Mouse (Mus musculus): Measurements from ENCODE around the gene Dhcr7. TPM values are rescaled to one million over a fixed set of nuclear protein-coding genes. Genes with fewer than 3 reads are reported as not detected.

The Dhcr7 gene
- polyA plus RNA-seq, 2 experiments, result 52.7 to 82.8 TPM

GRCm38 (mm10) chr7:143823266-143823605 lies 291 bp downstream of the Dhcr7 start:
- H3K4me3 ChIP-seq (replicated peaks; ENCODE audit: low read length), result peak overlapping the region; percentile 60
- peaks cover 5% of the 10 kb centered on the region for H3K4me1 ChIP-seq (ENCODE audit: control insufficient read depth, insufficient read depth, low read length)
- DNase-seq (ENCODE audit: low spot score) (no peak), ATAC-seq (ENCODE audit: low FRiP score, low read depth) (no peak; the same call in 1 of the 2 replicates)
- H3K27ac ChIP-seq (replicated peaks; ENCODE audit: low read depth, low read length), result peak overlapping the region; percentile 59
- H3K36me3 ChIP-seq (ENCODE audit: control insufficient read depth, insufficient read depth, low read length), result peaks cover 7% of the 10 kb centered on the region
- TF ChIP-seq POLR2A (IDR thresholded peaks at IDR 0.05; ENCODE audit: borderline replicate concordance, extremely low read depth, insufficient read depth, insufficient read length), result no peak
- H3K9ac ChIP-seq (ENCODE audit: low read depth, low read length, severe bottlenecking), result 0 out of 2 replicates have a peak overlapping the region, but pooled peaks have one; percentile 40
- no peaks in the 10 kb centered on the region for H3K27me3 ChIP-seq (ENCODE audit: control insufficient read depth, insufficient read depth, low read length)
- WGBS, result 80% methylated on average over 4 of the region's 4 CpGs
- peak overlapping the region; percentile 63 for H3K4me2 ChIP-seq (replicated peaks; ENCODE audit: low read depth, low read length, severe bottlenecking)
- H3K9me3 ChIP-seq (ENCODE audit: control insufficient read depth, low read length), result no peaks in the 10 kb centered on the region

DNA sequence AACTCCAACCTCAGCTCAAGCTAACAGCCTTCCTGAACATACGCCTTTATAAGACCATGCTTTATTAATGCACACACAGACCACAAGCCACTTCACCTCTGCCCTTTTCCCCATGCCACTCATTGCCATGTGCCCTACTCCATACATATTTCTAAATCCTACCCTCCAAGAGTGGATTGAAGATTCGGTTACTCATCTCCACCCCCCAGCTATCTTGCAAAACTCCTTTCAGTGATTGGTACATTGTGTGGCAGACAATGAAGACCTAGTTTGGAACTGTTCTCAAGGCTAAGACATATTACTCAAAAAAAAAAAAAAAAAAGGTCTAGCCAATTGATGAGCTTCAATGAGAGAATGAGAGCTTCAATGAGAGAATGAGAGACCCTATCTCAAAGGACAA lies 4.0 kb downstream of the Dhcr7 start:
- H3K4me2 ChIP-seq (replicated peaks; ENCODE audit: low read depth, low read length, severe bottlenecking), result no peak overlapping the region
- 86% methylated on average over 2 of the region's 2 CpGs for WGBS
- ATAC-seq (ENCODE audit: low FRiP score, low read depth) (no peak), DNase-seq (ENCODE audit: low spot score) (no peak)
- H3K27ac ChIP-seq (replicated peaks; ENCODE audit: low read depth, low read length), result no peak overlapping the region
- H3K27me3 ChIP-seq (ENCODE audit: control insufficient read depth, insufficient read depth, low read length), result no peaks in the 10 kb centered on the region
- no peaks in the 10 kb centered on the region for H3K36me3 ChIP-seq (ENCODE audit: control insufficient read depth, insufficient read depth, low read length)
- H3K4me3 ChIP-seq (replicated peaks; ENCODE audit: low read length), result no peak overlapping the region
- H3K9me3 ChIP-seq (ENCODE audit: control insufficient read depth, low read length), result no peaks in the 10 kb centered on the region
- H3K4me1 ChIP-seq (ENCODE audit: control insufficient read depth, insufficient read depth, low read length), result peaks cover 12% of the 10 kb centered on the region
- no peak for TF ChIP-seq POLR2A (IDR thresholded peaks at IDR 0.05; ENCODE audit: borderline replicate concordance, extremely low read depth, insufficient read depth, insufficient read length)
- no peak overlapping the region for H3K9ac ChIP-seq (ENCODE audit: low read depth, low read length, severe bottlenecking)

DNA sequence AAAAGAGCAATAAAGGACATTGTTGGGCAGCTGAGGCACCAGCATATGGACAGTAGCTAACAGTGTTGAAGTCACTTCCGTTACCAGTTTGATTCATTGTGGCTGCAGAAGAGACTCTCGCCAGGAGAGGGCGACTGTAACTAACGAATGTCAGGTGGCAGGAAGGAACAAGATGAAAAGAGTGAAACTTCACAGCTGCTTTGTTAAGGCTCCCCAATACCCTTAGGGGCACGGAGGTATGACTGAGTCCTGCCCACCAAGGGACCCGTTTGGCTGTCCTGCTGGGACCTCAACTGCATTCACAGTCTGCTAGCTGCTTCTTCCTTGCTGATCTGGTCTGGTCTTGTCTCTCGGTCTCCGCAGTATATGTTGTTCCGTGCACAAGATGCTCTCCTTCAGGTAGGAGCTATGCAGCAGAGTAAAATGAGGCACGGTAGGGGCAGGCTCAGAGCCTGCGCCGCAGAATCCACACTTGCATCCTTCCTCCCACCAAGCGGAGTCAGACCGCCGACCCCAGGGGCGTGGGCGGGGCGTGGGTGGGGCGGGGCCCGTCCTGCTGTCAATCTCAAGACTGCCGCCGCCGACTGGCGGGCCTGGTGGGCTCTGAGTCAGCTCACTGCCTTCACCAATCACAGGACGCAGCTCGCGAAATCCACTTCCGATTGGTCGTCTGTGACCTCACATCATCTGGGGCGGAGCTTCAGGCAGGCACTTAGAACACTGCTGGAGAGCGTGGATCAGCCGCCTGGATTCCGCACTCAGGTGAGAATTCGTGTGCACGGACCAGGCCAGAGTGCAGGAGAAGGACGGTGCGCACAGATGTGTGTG lies 6.8 kb downstream of the Dhcr7 start:
- peak; percentile 13; the same call in 1 of the 2 replicates for TF ChIP-seq POLR2A (IDR thresholded peaks at IDR 0.05; ENCODE audit: borderline replicate concordance, extremely low read depth, insufficient read depth, insufficient read length)
- no peaks in the 10 kb centered on the region for H3K36me3 ChIP-seq (ENCODE audit: control insufficient read depth, insufficient read depth, low read length)
- no peaks in the 10 kb centered on the region for H3K27me3 ChIP-seq (ENCODE audit: control insufficient read depth, insufficient read depth, low read length)
- under 1% methylated on average over 37 of the region's 37 CpGs for WGBS
- H3K4me3 ChIP-seq (replicated peaks; ENCODE audit: low read length), result peak overlapping the region; percentile 65
- H3K4me1 ChIP-seq (ENCODE audit: control insufficient read depth, insufficient read depth, low read length), result peaks cover 11% of the 10 kb centered on the region
- H3K9me3 ChIP-seq (ENCODE audit: control insufficient read depth, low read length), result no peaks in the 10 kb centered on the region
- peak overlapping the region; percentile 96 for H3K4me2 ChIP-seq (replicated peaks; ENCODE audit: low read depth, low read length, severe bottlenecking)
- ATAC-seq (ENCODE audit: low FRiP score, low read depth) (peak; percentile 98), DNase-seq (ENCODE audit: low spot score) (peak; percentile 98)
- H3K9ac ChIP-seq (ENCODE audit: low read depth, low read length, severe bottlenecking), result peak overlapping the region; percentile 67
- peak overlapping the region; percentile 91 for H3K27ac ChIP-seq (replicated peaks; ENCODE audit: low read depth, low read length)

GRCm38 (mm10) chr7:143830399-143830798 lies 7.5 kb downstream of the Dhcr7 start:
- DNase-seq (ENCODE audit: low spot score), result no peak
- peak overlapping the region; percentile 96 for H3K4me2 ChIP-seq (replicated peaks; ENCODE audit: low read depth, low read length, severe bottlenecking)
- H3K4me3 ChIP-seq (replicated peaks; ENCODE audit: low read length), result peak overlapping the region; percentile 65
- no peaks in the 10 kb centered on the region for H3K9me3 ChIP-seq (ENCODE audit: control insufficient read depth, low read length)
- H3K27ac ChIP-seq (replicated peaks; ENCODE audit: low read depth, low read length), result no peak overlapping the region; the same call in 1 of the 2 replicates
- WGBS, result 9% methylated on average over 6 of the region's 6 CpGs
- H3K27me3 ChIP-seq (ENCODE audit: control insufficient read depth, insufficient read depth, low read length), result no peaks in the 10 kb centered on the region
- H3K36me3 ChIP-seq (ENCODE audit: control insufficient read depth, insufficient read depth, low read length), result no peaks in the 10 kb centered on the region
- ATAC-seq (ENCODE audit: low FRiP score, low read depth), result no peak
- no peak for TF ChIP-seq POLR2A (IDR thresholded peaks at IDR 0.05; ENCODE audit: borderline replicate concordance, extremely low read depth, insufficient read depth, insufficient read length)
- peak overlapping the region; percentile 67 for H3K9ac ChIP-seq (ENCODE audit: low read depth, low read length, severe bottlenecking)
- H3K4me1 ChIP-seq (ENCODE audit: control insufficient read depth, insufficient read depth, low read length), result peaks cover 11% of the 10 kb centered on the region

DNA sequence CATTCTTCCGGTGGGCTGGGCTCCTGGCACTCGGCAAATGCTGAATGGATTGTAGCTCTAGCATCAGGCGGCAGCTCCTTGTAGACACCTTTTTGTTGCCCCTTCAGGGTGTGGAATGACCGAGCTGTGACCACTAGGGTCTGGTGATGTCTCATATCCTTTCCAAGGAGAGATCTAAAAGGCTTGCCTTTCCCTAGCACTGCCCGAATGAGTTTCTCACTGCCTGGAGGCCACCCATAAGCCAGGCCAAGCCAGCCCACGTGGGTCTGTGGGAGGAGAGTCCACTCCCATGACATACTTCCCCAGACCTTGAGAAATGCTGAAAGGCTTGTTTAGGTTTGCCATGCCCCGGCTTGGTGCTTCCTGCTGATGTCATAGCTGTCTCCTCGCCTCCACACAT lies 9.3 kb downstream of the Dhcr7 start:
- no peak overlapping the region for H3K9ac ChIP-seq (ENCODE audit: low read depth, low read length, severe bottlenecking)
- no peak for DNase-seq (ENCODE audit: low spot score)
- H3K9me3 ChIP-seq (ENCODE audit: control insufficient read depth, low read length), result no peaks in the 10 kb centered on the region
- peaks cover 11% of the 10 kb centered on the region for H3K4me1 ChIP-seq (ENCODE audit: control insufficient read depth, insufficient read depth, low read length)
- H3K27ac ChIP-seq (replicated peaks; ENCODE audit: low read depth, low read length), result no peak overlapping the region
- WGBS, result 87% methylated on average over 8 of the region's 8 CpGs
- ATAC-seq (ENCODE audit: low FRiP score, low read depth), result no peak
- peaks cover 6% of the 10 kb centered on the region for H3K36me3 ChIP-seq (ENCODE audit: control insufficient read depth, insufficient read depth, low read length)
- H3K27me3 ChIP-seq (ENCODE audit: control insufficient read depth, insufficient read depth, low read length), result no peaks in the 10 kb centered on the region
- no peak overlapping the region for H3K4me3 ChIP-seq (replicated peaks; ENCODE audit: low read length)
- no peak overlapping the region for H3K4me2 ChIP-seq (replicated peaks; ENCODE audit: low read depth, low read length, severe bottlenecking)
- TF ChIP-seq POLR2A (IDR thresholded peaks at IDR 0.05; ENCODE audit: borderline replicate concordance, extremely low read depth, insufficient read depth, insufficient read length), result no peak

All from limb, embryonic 14.5 days (tissue).